Mouse (Mus musculus): ENCODE results near the gene Gm28372.

Gene Gm28372

GRCm38 (mm10) chr2:130451086-130451726, 46.2 kb downstream of the Gm28372 start:
- peak; percentile 19 for DNase-seq (ENCODE audit: low read depth)

DNA sequence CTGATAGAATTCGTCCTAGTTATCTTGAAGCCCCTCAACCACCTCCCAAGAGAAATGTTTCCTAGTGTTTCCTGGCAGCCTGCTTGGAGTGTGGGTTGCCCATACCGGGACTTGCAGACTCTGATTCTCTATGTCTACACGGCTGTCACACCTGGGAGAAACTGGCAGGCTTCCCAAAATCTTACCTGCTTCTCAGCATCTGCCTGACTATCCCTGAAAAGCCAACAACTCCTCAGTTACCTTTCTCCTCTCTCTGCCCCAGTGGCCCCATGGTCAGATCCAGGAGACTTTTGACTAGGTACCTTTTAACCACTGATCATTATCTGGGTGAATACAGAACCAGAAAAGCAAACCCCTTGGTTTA, 46.7 kb downstream of the Gm28372 start:
- DNase-seq (ENCODE audit: low read depth) = no peak

GRCm38 (mm10) chr2:130452266-130452665, 47.2 kb downstream of the Gm28372 start:
- no peak for DNase-seq (ENCODE audit: low read depth)

DNA sequence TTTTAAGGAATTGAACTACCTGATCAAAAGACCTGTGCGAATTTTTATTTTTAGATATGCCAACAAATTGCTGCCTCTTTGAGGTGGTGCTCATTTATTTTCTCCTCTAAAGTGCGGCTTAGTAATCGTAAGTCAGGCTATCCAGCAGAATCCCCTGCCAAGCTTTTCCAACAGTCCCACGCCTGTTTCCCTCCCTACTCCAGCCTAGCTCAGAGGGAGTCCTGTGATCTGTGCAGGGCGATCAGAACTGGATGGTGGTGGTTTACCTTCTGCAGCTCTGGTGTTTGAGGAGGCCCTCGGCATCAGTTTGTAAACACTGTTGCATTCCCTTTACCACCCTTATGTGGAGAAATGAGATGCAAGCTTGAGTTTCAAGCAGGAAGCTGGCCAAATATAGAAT, 48.4 kb downstream of the Gm28372 start:
- DNase-seq (ENCODE audit: low read depth) = no peak

DNA sequence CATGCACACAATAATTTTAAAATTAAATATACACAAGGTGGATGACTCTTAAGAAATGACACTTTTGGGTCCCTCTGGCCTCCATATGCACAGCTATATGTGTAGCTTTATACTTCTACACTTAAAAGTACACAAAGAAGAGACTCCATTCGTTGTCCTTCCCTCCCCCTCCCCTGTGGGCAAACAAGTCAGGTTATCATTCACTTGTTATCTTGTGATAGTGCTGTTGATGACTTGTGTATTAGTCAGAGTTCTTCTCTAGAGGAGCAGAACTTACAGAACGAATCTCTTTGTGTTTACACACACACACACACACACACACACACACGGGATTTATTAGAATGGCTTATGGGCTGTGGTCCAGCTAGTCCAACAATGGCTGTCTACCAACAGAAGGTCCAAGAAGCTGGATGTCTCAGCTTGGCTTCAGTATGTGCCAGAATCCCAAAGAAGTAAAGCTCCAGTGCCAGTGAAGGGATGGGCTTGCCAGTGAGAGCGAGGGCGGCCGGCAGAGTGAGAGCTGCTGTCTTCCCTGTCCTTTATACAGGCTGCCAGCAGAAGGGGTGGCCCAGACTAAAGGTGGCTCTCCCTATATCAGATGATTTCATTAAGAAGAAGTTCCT, 49.8 kb downstream of the Gm28372 start:
- peak; percentile 65 for DNase-seq (ENCODE audit: low read depth)
